Mouse (Mus musculus): ENCODE measurements around the gene Fignl2. TPM values are rescaled to one million over a fixed set of nuclear protein-coding genes. Genes with fewer than 3 reads are reported as not detected.

The Fignl2 gene
- total and polyA plus RNA-seq, 3 experiments = not detected

DNA sequence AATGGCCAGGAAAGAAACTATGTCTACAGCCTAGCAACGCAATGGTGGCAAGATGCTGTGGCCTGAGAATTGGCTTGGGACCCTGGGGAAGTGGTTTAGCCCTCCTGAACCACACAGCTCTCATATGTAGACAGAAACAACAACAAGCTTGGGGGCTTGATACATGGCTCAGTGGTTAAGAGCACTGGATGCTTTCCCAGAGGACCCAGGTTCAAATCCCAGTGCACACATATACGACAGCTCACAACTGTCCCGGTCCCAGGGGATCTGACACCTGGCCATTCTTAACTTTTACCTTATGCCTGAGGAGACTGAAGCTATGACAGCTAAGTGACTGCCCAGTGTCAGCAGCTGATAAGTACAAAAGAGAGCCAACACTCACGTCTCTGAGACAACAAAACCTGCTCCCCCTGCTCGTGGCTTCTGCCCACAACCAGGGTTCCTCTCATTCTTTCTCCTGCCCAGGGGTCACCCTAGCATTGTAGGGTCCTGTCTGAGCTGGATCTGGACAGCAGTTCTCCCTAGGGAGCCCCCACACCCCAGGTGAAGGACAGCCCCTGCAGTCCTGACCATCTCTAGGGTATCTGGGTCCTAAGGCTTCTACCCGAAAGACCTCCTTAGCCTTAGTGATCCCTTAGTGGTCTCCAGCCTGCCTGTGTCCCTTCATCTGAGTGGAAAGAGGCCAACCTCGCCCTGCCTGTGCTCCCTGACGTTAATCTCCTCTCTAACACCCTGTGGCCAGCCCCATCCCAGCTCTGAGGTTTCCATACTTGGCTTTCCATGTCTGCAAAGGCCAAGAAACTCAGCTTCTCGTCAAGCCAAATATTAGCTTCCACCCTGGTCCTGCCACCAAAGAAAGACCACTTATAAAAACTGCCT is 43.3 kb upstream of the Fignl2 start:
- peaks cover 2 to 16% of the 10 kb centered on the region in 2 experiments; a peak in 3 of 4 replicates for H3K4me1 ChIP-seq (ENCODE audit: control insufficient read depth in 1 of 2, insufficient read depth in 2 of 2)
- no peak for DNase-seq (ENCODE audit: extremely low read depth)
- H3K4me2 ChIP-seq (ENCODE audit: insufficient read depth, low read depth, poor library complexity, severe bottlenecking) = no peak overlapping the region
- no peak overlapping the region for H3K4me3 ChIP-seq (replicated peaks in 1 of 3; ENCODE audit: low read depth in 2 of 3, low read length in 2 of 3, poor library complexity in 1 of 3)
- H3K9me3 ChIP-seq (replicated peaks; ENCODE audit: low read length) = peaks cover 12% of the 10 kb centered on the region
- dilution Hi-C loops (cut with MboI; ENCODE audit: extremely low pct_ligation_motif_present, extremely low pct_unique_long_range_greater_than_20kb, low sequenced_read_pairs) = no loop called here
- in situ Hi-C loops (cut with MboI; ENCODE audit: low pct_ligation_motif_present, low pct_unique_long_range_greater_than_20kb, low sequenced_read_pairs) = no loop called here
- H3K36me3 ChIP-seq (replicated peaks in 1 of 2; ENCODE audit: control insufficient read depth in 1 of 2, insufficient read depth in 1 of 2, low read length in 1 of 2) = no peaks in the 10 kb centered on the region
- peaks cover 51% of the 10 kb centered on the region for H3K27me3 ChIP-seq (replicated peaks)
- no peak overlapping the region for H3K9ac ChIP-seq (ENCODE audit: insufficient read depth, low read depth)
- 0 out of 2 replicates have a peak, but pooled peaks have one; percentile 19 for TF ChIP-seq TBP (conservative IDR thresholded peaks at IDR 0.05; ENCODE audit: low read depth, low read length)
- TF ChIP-seq GABPA (IDR thresholded peaks at IDR 0.05; ENCODE audit: insufficient replicate concordance, low read depth, low read length) = no peak
- no peaks in the 10 kb centered on the region for H3K79me2 ChIP-seq (replicated peaks; ENCODE audit: control insufficient read depth, extremely low read depth, insufficient read depth, poor library complexity, severe bottlenecking)
- no peak overlapping the region for H3K27ac ChIP-seq (ENCODE audit: insufficient read depth, low read depth)

DNA sequence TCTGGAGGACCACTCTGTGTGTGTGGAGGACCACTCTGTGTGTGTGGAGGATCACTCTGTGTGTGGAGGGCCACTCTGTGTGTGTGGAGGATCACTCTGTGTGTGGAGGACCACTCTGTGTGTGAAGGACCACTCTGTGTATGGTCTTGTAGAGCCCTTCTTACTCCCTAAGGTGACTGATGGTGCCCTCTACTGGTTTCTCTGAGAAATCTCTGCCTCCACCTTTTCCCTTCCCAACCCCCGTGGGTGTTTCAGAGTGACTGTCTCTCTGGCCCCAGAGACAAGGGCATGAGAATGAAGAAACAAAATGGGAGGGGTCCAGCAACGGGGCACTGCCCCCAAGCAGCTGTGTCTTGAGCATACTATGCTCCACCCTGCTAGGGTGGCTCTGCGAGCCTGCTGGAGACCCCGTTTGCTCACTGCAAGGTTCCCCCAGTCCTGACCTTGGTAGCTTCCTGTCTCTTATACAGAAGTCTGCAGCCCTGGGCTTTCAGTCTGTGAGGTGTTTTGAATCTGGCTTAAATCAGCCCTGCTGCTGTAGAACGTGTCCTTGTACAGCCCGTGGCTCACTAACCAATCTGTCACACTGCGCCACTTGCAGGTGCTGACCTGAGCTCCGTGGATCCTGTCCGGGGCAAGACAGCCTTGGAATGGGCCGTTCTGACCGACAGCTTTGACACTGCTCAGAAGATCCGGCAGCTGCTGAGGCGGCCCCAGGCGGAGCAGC is 40.2 kb upstream of the Fignl2 start:
- dilution Hi-C loops (cut with MboI; ENCODE audit: extremely low pct_ligation_motif_present, extremely low pct_unique_long_range_greater_than_20kb, low sequenced_read_pairs) (no loop called here), in situ Hi-C loops (cut with MboI; ENCODE audit: low pct_ligation_motif_present, low pct_unique_long_range_greater_than_20kb, low sequenced_read_pairs) (no loop called here)

More for the DNA sequence above, 40.2 kb upstream of the Fignl2 start:
- no peak overlapping the region for H3K27ac ChIP-seq (ENCODE audit: insufficient read depth, low read depth)
- TF ChIP-seq POLR2A (IDR thresholded peaks at IDR 0.05; ENCODE audit: low read depth, low read length) = no peak
- no peak for TF ChIP-seq SIN3A (IDR thresholded peaks at IDR 0.05; ENCODE audit: low read length)
- peak; percentile 61 to 75 for TF ChIP-seq CTCF (conservative IDR thresholded peaks at IDR 0.05 in 1 of 2, IDR thresholded peaks at IDR 0.05 in 1 of 2; ENCODE audit: low read depth in 2 of 2, low read length in 2 of 2)
- no peak for TF ChIP-seq USF1 (IDR thresholded peaks at IDR 0.05; ENCODE audit: low read depth, low read length)
- TF ChIP-seq UBTF (IDR thresholded peaks at IDR 0.05; ENCODE audit: low read depth, low read length) = no peak
- no peak for TF ChIP-seq TBP (conservative IDR thresholded peaks at IDR 0.05; ENCODE audit: low read depth, low read length)
- TF ChIP-seq NELFE (IDR thresholded peaks at IDR 0.05; ENCODE audit: low read depth, low read length) = no peak
- TF ChIP-seq JUND (conservative IDR thresholded peaks at IDR 0.05; ENCODE audit: low read depth, low read length) = no peak
- TF ChIP-seq ZMIZ1 (IDR thresholded peaks at IDR 0.05; ENCODE audit: low read depth, low read length) = no peak
- TF ChIP-seq ZNF384 (IDR thresholded peaks at IDR 0.05; ENCODE audit: low read depth, low read length) = no peak
- no peak for TF ChIP-seq CHD2 (IDR thresholded peaks at IDR 0.05; ENCODE audit: low read length)
- TF ChIP-seq MXI1 (IDR thresholded peaks at IDR 0.05; ENCODE audit: low read depth, low read length) = no peak
- no peak for TF ChIP-seq TCF12 (IDR thresholded peaks at IDR 0.05; ENCODE audit: low read depth, low read length)
- no peak for TF ChIP-seq KAT2A (IDR thresholded peaks at IDR 0.05; ENCODE audit: insufficient replicate concordance, low read length)
- no peak for TF ChIP-seq EP300 (IDR thresholded peaks at IDR 0.05; ENCODE audit: low read length)
- peak; percentile 49 for TF ChIP-seq SMC3 (IDR thresholded peaks at IDR 0.05; ENCODE audit: low read depth, low read length)
- no peak for TF ChIP-seq ELF1 (IDR thresholded peaks at IDR 0.05; ENCODE audit: low read depth, low read length)
- no peak for TF ChIP-seq MAZ (IDR thresholded peaks at IDR 0.05; ENCODE audit: low read depth, low read length)
- peak; percentile 40 for TF ChIP-seq RAD21 (IDR thresholded peaks at IDR 0.05; ENCODE audit: low read depth, low read length)
- TF ChIP-seq ZC3H11A (IDR thresholded peaks at IDR 0.05; ENCODE audit: low read depth, low read length) = no peak
- TF ChIP-seq MAFK (IDR thresholded peaks at IDR 0.05; ENCODE audit: insufficient replicate concordance, low read length) = no peak
- no peak for TF ChIP-seq MEF2A (IDR thresholded peaks at IDR 0.05; ENCODE audit: borderline replicate concordance, low read depth, low read length)
- H3K36me3 ChIP-seq (replicated peaks in 1 of 2; ENCODE audit: control insufficient read depth in 1 of 2, insufficient read depth in 1 of 2, low read length in 1 of 2) = no peaks in the 10 kb centered on the region
- no peaks in the 10 kb centered on the region for H3K79me2 ChIP-seq (replicated peaks; ENCODE audit: control insufficient read depth, extremely low read depth, insufficient read depth, poor library complexity, severe bottlenecking)
- H3K4me2 ChIP-seq (ENCODE audit: insufficient read depth, low read depth, poor library complexity, severe bottlenecking) = no peak overlapping the region
- H3K4me1 ChIP-seq (ENCODE audit: control insufficient read depth in 1 of 2, insufficient read depth in 2 of 2) = peaks cover 2 to 16% of the 10 kb centered on the region in 2 experiments; a peak in 3 of 4 replicates
- H3K27me3 ChIP-seq (replicated peaks) = peaks cover 41% of the 10 kb centered on the region
- peaks cover 9% of the 10 kb centered on the region for H3K9me3 ChIP-seq (replicated peaks; ENCODE audit: low read length)
- peak; percentile 57 for DNase-seq (ENCODE audit: extremely low read depth)
- no peak overlapping the region for H3K9ac ChIP-seq (ENCODE audit: insufficient read depth, low read depth)
- no peak overlapping the region for H3K4me3 ChIP-seq (replicated peaks in 1 of 3; ENCODE audit: low read depth in 2 of 3, low read length in 2 of 3, poor library complexity in 1 of 3)
